Mouse (Mus musculus): Measurements from ENCODE around the gene Supt16. TPM values are rescaled to one million over a fixed set of nuclear protein-coding genes. Genes with fewer than 3 reads are reported as not detected.

The Supt16 gene
- polyA plus RNA-seq, 2 experiments = 25.2 to 35.6 TPM

DNA sequence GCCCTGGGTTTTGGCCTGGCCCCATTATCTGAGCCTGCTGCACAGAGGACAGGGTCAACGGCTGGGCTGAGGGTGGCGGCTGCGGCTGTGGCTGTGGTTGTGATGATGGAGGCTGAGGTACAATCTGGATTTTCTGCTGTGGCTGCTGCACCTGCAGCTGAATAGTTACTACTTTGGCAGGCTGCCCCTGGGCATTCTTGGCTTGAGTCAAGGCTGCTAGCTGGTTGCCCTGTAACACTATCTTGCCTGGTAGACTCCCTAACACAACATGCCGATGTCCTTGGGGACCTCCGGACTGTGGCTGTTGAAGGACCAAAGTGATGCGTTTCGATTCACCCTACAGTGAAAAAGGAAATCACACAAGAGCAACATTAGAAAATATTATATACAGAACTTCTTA lies 37.9 kb upstream of the Supt16 start:
- WGBS (ENCODE audit: insufficient replicate concordance) = 80% methylated on average over 7 of the region's 7 CpGs
- no peak for DNase-seq (ENCODE audit: low read depth in 3 of 3, low spot score in 3 of 3)

DNA sequence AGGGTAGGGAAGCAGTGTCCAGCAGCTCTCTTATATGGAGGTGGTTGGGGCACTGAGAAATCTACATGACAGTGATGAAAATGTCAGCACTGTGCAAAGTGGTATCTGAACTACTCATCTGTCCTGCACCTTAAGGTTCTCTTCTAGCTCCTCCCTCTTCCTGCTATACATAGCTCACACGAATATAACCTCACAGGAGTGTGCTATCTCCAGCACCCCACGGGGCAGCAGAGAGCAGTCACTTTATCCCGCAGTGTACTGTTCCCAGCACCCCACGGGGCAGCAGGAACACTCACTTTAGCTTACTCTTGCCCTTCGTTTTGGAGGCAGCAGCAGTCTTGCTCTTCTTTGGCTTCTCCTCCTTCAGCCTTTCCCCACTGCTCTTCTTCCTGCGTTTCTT lies 35.0 kb upstream of the Supt16 start:
- Histone ChIP-seq H3K9ac (replicated peaks) (no peak overlapping the region), H3K36me3 (replicated peaks; ENCODE audit: control insufficient read depth, insufficient read depth, low read depth) (peaks cover 66% of the 10 kb centered on the region), H3K4me2 (ENCODE audit: low read depth) (no peak overlapping the region), H3K4me1 (replicated peaks; ENCODE audit: control insufficient read depth in 2 of 2, insufficient read depth in 2 of 2, low read length in 1 of 2) (no peaks in the 10 kb centered on the region), H3K9me3 (ENCODE audit: control insufficient read depth, low read length) (no peaks in the 10 kb centered on the region), H3K27ac (no peak overlapping the region), H3K27me3 (ENCODE audit: control insufficient read depth, insufficient read depth, low read length) (no peaks in the 10 kb centered on the region), H3K4me3 (ENCODE audit: insufficient read depth in 1 of 2, low read depth in 2 of 2, low read length in 2 of 2) (no peak overlapping the region)
- no peak for TF ChIP-seq CTCF (IDR thresholded peaks at IDR 0.05; ENCODE audit: low read depth)
- TF ChIP-seq EP300 (IDR thresholded peaks at IDR 0.05; ENCODE audit: low read depth) = no peak
- DNase-seq (ENCODE audit: low read depth in 3 of 3, low spot score in 3 of 3) (no peak), ATAC-seq (ENCODE audit: insufficient read depth) (no peak)
- WGBS (ENCODE audit: insufficient replicate concordance) = 73% methylated on average over 6 of the region's 6 CpGs

More for the DNA sequence above, 37.9 kb upstream of the Supt16 start:
- Histone ChIP-seq H3K4me2 (ENCODE audit: low read depth) (no peak overlapping the region), H3K9ac (replicated peaks) (no peak overlapping the region), H3K36me3 (replicated peaks; ENCODE audit: control insufficient read depth, insufficient read depth, low read depth) (peaks cover 57% of the 10 kb centered on the region), H3K4me3 (ENCODE audit: insufficient read depth in 1 of 2, low read depth in 2 of 2, low read length in 2 of 2) (no peak overlapping the region), H3K9me3 (ENCODE audit: control insufficient read depth, low read length) (no peaks in the 10 kb centered on the region), H3K27me3 (ENCODE audit: control insufficient read depth, insufficient read depth, low read length) (no peaks in the 10 kb centered on the region), H3K27ac (no peak overlapping the region), H3K4me1 (replicated peaks; ENCODE audit: control insufficient read depth in 2 of 2, insufficient read depth in 2 of 2, low read length in 1 of 2) (no peaks in the 10 kb centered on the region)
- ATAC-seq (ENCODE audit: insufficient read depth) = no peak
- TF ChIP-seq EP300 (IDR thresholded peaks at IDR 0.05; ENCODE audit: low read depth) (no peak), CTCF (IDR thresholded peaks at IDR 0.05; ENCODE audit: low read depth) (no peak)

DNA sequence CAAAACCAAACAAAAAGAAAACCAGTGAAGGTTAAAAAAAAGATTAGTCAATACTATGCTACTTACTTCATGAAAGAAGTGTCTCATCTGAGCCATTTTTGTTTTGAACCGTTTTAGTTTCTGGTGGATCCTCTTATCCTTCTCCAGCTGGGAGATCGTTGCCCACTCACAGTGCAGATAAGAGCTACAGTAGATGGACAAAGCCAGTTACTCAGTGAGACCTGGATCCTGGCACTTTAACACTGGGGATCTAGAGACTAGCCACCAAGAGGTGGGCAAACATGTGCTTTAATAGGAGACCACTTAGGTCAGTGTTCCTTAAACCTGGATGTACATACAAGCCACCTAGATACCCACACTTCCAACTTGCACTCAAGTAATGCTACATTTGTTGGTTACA lies 28.8 kb upstream of the Supt16 start:
- H3K9me3 ChIP-seq (ENCODE audit: control insufficient read depth, low read length) = no peaks in the 10 kb centered on the region
- H3K4me3 ChIP-seq (ENCODE audit: insufficient read depth in 1 of 2, low read depth in 2 of 2, low read length in 2 of 2) = no peak overlapping the region
- H3K4me2 ChIP-seq (ENCODE audit: low read depth) = no peak overlapping the region
- DNase-seq (ENCODE audit: low read depth in 3 of 3, low spot score in 3 of 3) = no peak
- H3K36me3 ChIP-seq (replicated peaks; ENCODE audit: control insufficient read depth, insufficient read depth, low read depth) = peaks cover 64% of the 10 kb centered on the region
- H3K4me1 ChIP-seq (replicated peaks; ENCODE audit: control insufficient read depth in 2 of 2, insufficient read depth in 2 of 2, low read length in 1 of 2) = 0 out of 4 replicates have a peak, but pooled peaks cover 0 to 2% of the 10 kb centered on the region in 2 experiments
- H3K9ac ChIP-seq (replicated peaks) = no peak overlapping the region
- no peaks in the 10 kb centered on the region for H3K27me3 ChIP-seq (ENCODE audit: control insufficient read depth, insufficient read depth, low read length)
- no peak overlapping the region for H3K27ac ChIP-seq
- WGBS (ENCODE audit: insufficient replicate concordance) = 50% methylated on average over 2 of the region's 2 CpGs
- ATAC-seq (ENCODE audit: insufficient read depth) = no peak
- TF ChIP-seq CTCF (IDR thresholded peaks at IDR 0.05; ENCODE audit: low read depth) (no peak), EP300 (IDR thresholded peaks at IDR 0.05; ENCODE audit: low read depth) (peak; percentile 28; the same call in 1 of the 2 replicates)

DNA sequence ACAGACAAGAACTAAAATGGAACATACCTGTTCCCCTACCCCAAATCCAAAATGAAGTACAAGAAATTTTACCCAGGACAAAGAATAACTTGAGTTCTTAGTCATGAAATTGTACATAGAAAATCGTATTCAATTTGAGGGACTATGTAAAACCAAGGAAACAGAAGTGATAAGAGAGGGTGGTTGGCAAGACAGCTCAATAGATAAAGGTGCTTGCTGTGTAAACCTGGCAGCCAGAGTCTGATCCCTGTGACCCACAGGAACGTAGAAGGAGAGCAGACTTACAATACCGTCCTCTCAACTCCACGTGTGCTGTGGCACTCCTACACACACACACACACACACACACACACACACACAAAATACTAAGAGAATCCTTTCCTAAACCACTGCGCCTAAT lies 20.0 kb upstream of the Supt16 start:
- H3K27me3 ChIP-seq (ENCODE audit: control insufficient read depth, insufficient read depth, low read length) = no peaks in the 10 kb centered on the region
- H3K4me2 ChIP-seq (ENCODE audit: low read depth) = no peak overlapping the region
- WGBS (ENCODE audit: insufficient replicate concordance) = 60% methylated on average over 5 of the region's 5 CpGs
- ATAC-seq (ENCODE audit: insufficient read depth) (no peak), DNase-seq (ENCODE audit: low read depth in 3 of 3, low spot score in 3 of 3) (no peak)
- no peak overlapping the region for H3K9ac ChIP-seq (replicated peaks)
- H3K27ac ChIP-seq = no peak overlapping the region
- no peaks in the 10 kb centered on the region for H3K9me3 ChIP-seq (ENCODE audit: control insufficient read depth, low read length)
- no peak for TF ChIP-seq EP300 (IDR thresholded peaks at IDR 0.05; ENCODE audit: low read depth)
- no peak for TF ChIP-seq CTCF (IDR thresholded peaks at IDR 0.05; ENCODE audit: low read depth)
- peaks cover 75% of the 10 kb centered on the region for H3K36me3 ChIP-seq (replicated peaks; ENCODE audit: control insufficient read depth, insufficient read depth, low read depth)
- H3K4me3 ChIP-seq (ENCODE audit: insufficient read depth in 1 of 2, low read depth in 2 of 2, low read length in 2 of 2) = no peak overlapping the region
- H3K4me1 ChIP-seq (replicated peaks; ENCODE audit: control insufficient read depth in 2 of 2, insufficient read depth in 2 of 2, low read length in 1 of 2) = no peaks in the 10 kb centered on the region; a peak in 1 of 4 replicates

DNA sequence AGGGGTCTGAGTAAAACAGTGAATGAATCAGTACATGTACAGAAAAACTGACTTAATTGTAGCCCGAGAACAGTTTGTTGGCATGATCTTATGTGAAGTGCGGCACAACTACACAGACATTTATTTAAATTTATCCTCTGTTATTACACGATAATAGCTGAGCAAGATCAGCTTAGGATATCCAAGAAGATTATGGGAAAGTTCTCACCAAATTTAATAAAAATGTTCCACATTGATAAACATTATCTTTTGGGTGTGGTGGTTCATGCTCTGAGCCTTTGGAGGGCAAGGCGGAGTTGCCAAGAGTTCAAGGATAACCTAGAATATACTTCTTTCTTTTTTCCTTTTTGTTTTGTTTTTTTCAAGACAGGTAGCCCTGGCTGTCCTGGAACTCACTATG lies 2.2 kb upstream of the Supt16 start:
- H3K27me3 ChIP-seq (ENCODE audit: control insufficient read depth, insufficient read depth, low read length) = no peaks in the 10 kb centered on the region
- no peak for TF ChIP-seq CTCF (IDR thresholded peaks at IDR 0.05; ENCODE audit: low read depth)
- TF ChIP-seq EP300 (IDR thresholded peaks at IDR 0.05; ENCODE audit: low read depth) = peak; percentile 35; the same call in 1 of the 2 replicates
- H3K9ac ChIP-seq (replicated peaks) = no peak overlapping the region
- peak overlapping the region; percentile 86 for H3K27ac ChIP-seq
- no peaks in the 10 kb centered on the region for H3K9me3 ChIP-seq (ENCODE audit: control insufficient read depth, low read length)
- H3K4me1 ChIP-seq (replicated peaks; ENCODE audit: control insufficient read depth in 2 of 2, insufficient read depth in 2 of 2, low read length in 1 of 2) = peaks cover 24 to 27% of the 10 kb centered on the region in 2 experiments
- H3K4me3 ChIP-seq (ENCODE audit: insufficient read depth in 1 of 2, low read depth in 2 of 2, low read length in 2 of 2) = peak overlapping the region in 1 of 2 experiments; percentile 6; a peak in 1 of 4 replicates
- ATAC-seq (ENCODE audit: insufficient read depth) (no peak), DNase-seq (ENCODE audit: low read depth in 3 of 3, low spot score in 3 of 3) (peak in 2 of 3 experiments; percentile 37 to 44)
- H3K4me2 ChIP-seq (ENCODE audit: low read depth) = peak overlapping the region; percentile 93
- WGBS (ENCODE audit: insufficient replicate concordance) = 24% methylated on average over 4 of the region's 4 CpGs
- H3K36me3 ChIP-seq (replicated peaks; ENCODE audit: control insufficient read depth, insufficient read depth, low read depth) = peaks cover 37% of the 10 kb centered on the region
